Mouse (Mus musculus) kidney, postnatal 36 days (tissue): ENCODE data around the gene Klrb1.

ENCODE experiments used
- DNase-seq, 2 experiments: peaks; one replicate each; pipeline ENCODE4 v3.0.0; 2021 to 2022; ENCODE audit warnings: mixed read lengths in 2 of 2

Klrb1 gene

GRCm38 (mm10) chr6:128733908-128734679 is 11.2 kb upstream of the Klrb1 start:
- no peak for DNase-seq

- DNase-seq: peak in 1 of 2 experiments; percentile 27
Observed at GRCm38 (mm10) chr6:128732032-128732431, 9.2 kb upstream of the Klrb1 start.

GRCm38 (mm10) chr6:128701691-128702090 is 21.2 kb downstream of the Klrb1 start:
- DNase-seq: no peak

- DNase-seq: no peak
Observed at GRCm38 (mm10) chr6:128679574-128679973, 43.3 kb downstream of the Klrb1 start.

- DNase-seq: no peak
Observed at GRCm38 (mm10) chr6:128669936-128670335, 52.9 kb downstream of the Klrb1 start.

- peak; percentile 39 to 49 for DNase-seq
Observed at GRCm38 (mm10) chr6:128662206-128662605, 60.7 kb downstream of the Klrb1 start, which contains the start of gene Clec2h. Clec2h (plus strand) TSS chr6:128662385.

- DNase-seq: no peak
Observed at GRCm38 (mm10) chr6:128661249-128661648, 61.6 kb downstream of the Klrb1 start.
